Mouse (Mus musculus) hindbrain, embryonic 15.5 days (tissue): ENCODE measurements at regions not wholly inside any gene's neighbourhood (a gene's known extent, or its start where the extent isn't known, plus 50 kb on each side); places are given as distances from the start of the nearest gene placed in this dataset.
"Not testable (repeated sequence)": the region's sequence is repeated elsewhere in the genome, so short reads cannot be mapped to it uniquely, and the experiment has no call there.

Experiments
- ATAC-seq: fragments of 200-750 bp; cut with Nextera tagmentation; 2 replicates; pipeline ENCODE4 v1.8.0; 2017; ENCODE audit warnings: low read depth, moderate number of reproducible peaks, moderate TSS enrichment; ENCODE audit not compliant: low FRiP score
- H3K27ac ChIP-seq: fragments of 300-500 bp; sonication (generic); replicated peaks from 2 replicates; pipeline ENCODE4 v1.5.1; 2015; ENCODE audit warnings: mild to moderate bottlenecking, inconsistent platforms
- H3K27me3 ChIP-seq: fragments of 300-500 bp; sonication (generic); 2 replicates; pipeline ENCODE4 v1.6.1; 2015; ENCODE audit warnings: control low read depth, inconsistent platforms
- H3K36me3 ChIP-seq: fragments of 300-500 bp; sonication (generic); 2 replicates; pipeline ENCODE4 v1.6.1; 2015; ENCODE audit warnings: control low read depth, inconsistent platforms
- H3K4me1 ChIP-seq: fragments of 300-500 bp; sonication (generic); replicated peaks from 2 replicates; pipeline ENCODE4 v1.6.1; 2015; ENCODE audit warnings: control low read depth, inconsistent platforms
- H3K4me2 ChIP-seq: fragments of 300-500 bp; sonication (generic); 2 replicates; pipeline ENCODE4 v1.6.1; 2015; ENCODE audit warnings: moderate library complexity, mild to moderate bottlenecking, inconsistent platforms
- H3K4me3 ChIP-seq: fragments of 300-500 bp; sonication (generic); 2 replicates; pipeline ENCODE4 v1.5.1; 2015; ENCODE audit warnings: mild to moderate bottlenecking, inconsistent platforms
- H3K9ac ChIP-seq: fragments of 300-500 bp; sonication (generic); 2 replicates; pipeline ENCODE4 v1.6.1; 2015; ENCODE audit warnings: inconsistent platforms
- H3K9me3 ChIP-seq: fragments of 300-500 bp; sonication (generic); 2 replicates; pipeline ENCODE4 v1.6.1; 2016; ENCODE audit warnings: control low read depth, inconsistent platforms
- WGBS: fragments of 180-500 bp; shearing (Covaris S2); methylation state at CpG from one replicate; pipeline ENCODE4 v1.1.7; 2015; 5-methylcytosine and 5-hydroxymethylcytosine counted together

GRCm38 (mm10) chr13:70096430-70097301, 294.5 kb downstream of the Med10 start:
- no peak overlapping the region for H3K9ac ChIP-seq
- no peaks in the 10 kb centered on the region for H3K36me3 ChIP-seq
- no peak overlapping the region for H3K4me2 ChIP-seq
- no peaks in the 10 kb centered on the region for H3K9me3 ChIP-seq
- no peaks in the 10 kb centered on the region for H3K27me3 ChIP-seq
- WGBS = 39% methylated on average over 7 of the region's 7 CpGs
- H3K4me3 ChIP-seq = no peak overlapping the region
- no peak overlapping the region for H3K27ac ChIP-seq
- ATAC-seq = peak; percentile 66; the same call in 1 of the 2 replicates
- 0 out of 2 replicates have a peak, but pooled peaks cover 11% of the 10 kb centered on the region for H3K4me1 ChIP-seq

GRCm38 (mm10) chr13:70100091-70100490, 297.9 kb downstream of the Med10 start:
- H3K9me3 ChIP-seq, H3K4me1 ChIP-seq, ATAC-seq, H3K4me3 ChIP-seq, H3K36me3 ChIP-seq, H3K4me2 ChIP-seq, H3K9ac ChIP-seq, H3K27me3 ChIP-seq, H3K27ac ChIP-seq: not testable (repeated sequence)
- WGBS = 91% methylated on average over 1 of the region's 1 CpGs

GRCm38 (mm10) chr13:70103021-70103420, 300.8 kb downstream of the Med10 start:
- H3K36me3 ChIP-seq = no peaks in the 10 kb centered on the region
- WGBS = 83% methylated on average over 7 of the region's 7 CpGs
- no peaks in the 10 kb centered on the region for H3K9me3 ChIP-seq

GRCm38 (mm10) chr13:70103491-70103890, 301.3 kb downstream of the Med10 start:
- H3K9ac ChIP-seq, H3K27me3 ChIP-seq, H3K4me3 ChIP-seq, H3K4me2 ChIP-seq, ATAC-seq, H3K27ac ChIP-seq, H3K36me3 ChIP-seq, H3K4me1 ChIP-seq, H3K9me3 ChIP-seq: not testable (repeated sequence)
- 83% methylated on average over 10 of the region's 10 CpGs for WGBS

More at GRCm38 (mm10) chr13:70103021-70103420, 300.8 kb downstream of the Med10 start:
- no peak overlapping the region for H3K4me2 ChIP-seq
- H3K9ac ChIP-seq = no peak overlapping the region
- H3K27me3 ChIP-seq = no peaks in the 10 kb centered on the region
- ATAC-seq = no peak
- no peak overlapping the region for H3K27ac ChIP-seq
- H3K4me3 ChIP-seq = no peak overlapping the region
- H3K4me1 ChIP-seq = no peaks in the 10 kb centered on the region

GRCm38 (mm10) chr13:70103903-70104302, 301.7 kb downstream of the Med10 start:
- H3K27me3 ChIP-seq = no peaks in the 10 kb centered on the region
- no peak overlapping the region for H3K27ac ChIP-seq
- no peak overlapping the region for H3K4me3 ChIP-seq
- no peaks in the 10 kb centered on the region for H3K4me1 ChIP-seq
- no peak overlapping the region for H3K4me2 ChIP-seq
- H3K9ac ChIP-seq = no peak overlapping the region
- ATAC-seq = no peak
- H3K9me3 ChIP-seq = no peaks in the 10 kb centered on the region; the same call in 1 of the 2 replicates
- WGBS = 96% methylated on average over 4 of the region's 4 CpGs
- H3K36me3 ChIP-seq = no peaks in the 10 kb centered on the region

- ATAC-seq = no peak
- no peak overlapping the region for H3K27ac ChIP-seq
These were observed 313.4 kb downstream of the Med10 start for GRCm38 (mm10) chr13:70115576-70115975.

GRCm38 (mm10) chr13:70124860-70125545, 322.8 kb downstream of the Med10 start:
- Histone ChIP-seq H3K4me3 (no peak overlapping the region), H3K27me3 (no peaks in the 10 kb centered on the region), H3K4me2 (no peak overlapping the region), H3K36me3 (no peaks in the 10 kb centered on the region), H3K9ac (no peak overlapping the region), H3K27ac (no peak overlapping the region), H3K4me1 (peaks cover 9% of the 10 kb centered on the region; the same call in 1 of the 2 replicates), H3K9me3 (no peaks in the 10 kb centered on the region)
- 28% methylated on average over 9 of the region's 9 CpGs for WGBS
- no peak for ATAC-seq

More at GRCm38 (mm10) chr13:70115576-70115975, 313.4 kb downstream of the Med10 start:
- Histone ChIP-seq H3K9me3 (no peaks in the 10 kb centered on the region), H3K27me3 (no peaks in the 10 kb centered on the region), H3K4me2 (no peak overlapping the region), H3K4me3 (no peak overlapping the region), H3K4me1 (no peaks in the 10 kb centered on the region), H3K9ac (no peak overlapping the region), H3K36me3 (no peaks in the 10 kb centered on the region)
- 80% methylated on average over 9 of the region's 9 CpGs for whole genome bisulfite sequencing

GRCm38 (mm10) chr13:70127310-70127709, 325.1 kb downstream of the Med10 start:
- H3K4me1 ChIP-seq = 0 out of 2 replicates have a peak, but pooled peaks cover 4% of the 10 kb centered on the region
- 75% methylated on average over 4 of the region's 4 CpGs for WGBS
- no peak overlapping the region for H3K4me2 ChIP-seq
- no peak overlapping the region for H3K9ac ChIP-seq
- no peak for ATAC-seq
- no peak overlapping the region for H3K27ac ChIP-seq
- H3K36me3 ChIP-seq = no peaks in the 10 kb centered on the region
- no peaks in the 10 kb centered on the region for H3K9me3 ChIP-seq
- no peak overlapping the region for H3K4me3 ChIP-seq
- H3K27me3 ChIP-seq = no peaks in the 10 kb centered on the region

- 88% methylated on average over 8 of the region's 8 CpGs for WGBS
- H3K9me3 ChIP-seq = no peaks in the 10 kb centered on the region
These were observed 332.3 kb downstream of the Med10 start for GRCm38 (mm10) chr13:70134544-70134943.

GRCm38 (mm10) chr13:70136209-70136608, 334.0 kb downstream of the Med10 start:
- no peak for ATAC-seq
- WGBS = 68% methylated on average over 1 of the region's 1 CpGs

More at GRCm38 (mm10) chr13:70134544-70134943, 332.3 kb downstream of the Med10 start:
- Histone ChIP-seq H3K4me1 (no peaks in the 10 kb centered on the region), H3K4me3 (no peak overlapping the region), H3K36me3 (no peaks in the 10 kb centered on the region), H3K27me3 (no peaks in the 10 kb centered on the region), H3K9ac (no peak overlapping the region), H3K27ac (no peak overlapping the region), H3K4me2 (no peak overlapping the region)
- ATAC-seq = no peak

GRCm38 (mm10) chr13:70144461-70144860, 342.3 kb downstream of the Med10 start:
- Histone ChIP-seq H3K27ac (no peak overlapping the region), H3K4me3 (no peak overlapping the region), H3K4me1 (peaks cover 7% of the 10 kb centered on the region), H3K9me3 (no peaks in the 10 kb centered on the region), H3K36me3 (no peaks in the 10 kb centered on the region), H3K9ac (no peak overlapping the region), H3K27me3 (no peaks in the 10 kb centered on the region), H3K4me2 (no peak overlapping the region)
- 84% methylated on average over 4 of the region's 4 CpGs for WGBS
- ATAC-seq = no peak

More at GRCm38 (mm10) chr13:70136209-70136608, 334.0 kb downstream of the Med10 start:
- no peak overlapping the region for H3K4me3 ChIP-seq
- no peak overlapping the region for H3K9ac ChIP-seq
- H3K27me3 ChIP-seq = no peaks in the 10 kb centered on the region
- H3K4me1 ChIP-seq = no peaks in the 10 kb centered on the region
- H3K36me3 ChIP-seq = no peaks in the 10 kb centered on the region
- no peak overlapping the region for H3K27ac ChIP-seq
- H3K9me3 ChIP-seq = no peaks in the 10 kb centered on the region
- no peak overlapping the region for H3K4me2 ChIP-seq

- 49% methylated on average over 6 of the region's 6 CpGs for WGBS
- no peak for ATAC-seq
- H3K27me3 ChIP-seq = no peaks in the 10 kb centered on the region
- H3K4me1 ChIP-seq = peaks cover 15% of the 10 kb centered on the region
- no peak overlapping the region for H3K27ac ChIP-seq
- H3K4me3 ChIP-seq = no peak overlapping the region
- no peak overlapping the region for H3K9ac ChIP-seq
- H3K4me2 ChIP-seq = no peak overlapping the region
- H3K36me3 ChIP-seq = no peaks in the 10 kb centered on the region
- H3K9me3 ChIP-seq = no peaks in the 10 kb centered on the region
These were observed 343.3 kb downstream of the Med10 start for GRCm38 (mm10) chr13:70145466-70145865.
